Comparison of ENCODE assay signal across 14 mouse cellular contexts in the genomic region with DNA sequence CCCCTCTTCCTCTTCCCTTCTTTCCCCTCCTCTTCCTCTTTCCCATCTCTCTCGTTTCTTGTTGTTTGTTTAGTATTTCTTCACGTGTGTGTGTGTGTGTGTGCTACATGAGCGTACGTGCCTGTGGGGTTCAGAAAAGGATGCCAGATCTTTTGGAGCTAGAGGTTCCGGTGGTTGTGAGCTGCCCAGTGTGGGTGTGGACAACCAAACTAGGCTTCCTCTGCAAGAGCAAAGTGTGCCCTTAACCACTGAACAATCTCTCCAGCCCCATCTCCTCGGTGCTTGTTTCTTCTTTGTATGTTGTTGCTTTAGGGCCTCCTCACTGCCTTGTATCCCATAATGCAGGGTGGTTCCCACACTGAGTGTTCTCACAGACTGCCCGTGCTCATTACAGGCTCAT.
"Had no signal": no experiment of that assay in that cellular context is flagged by ENCODE, and none has a peak within 500 bp of the region (broad histone marks: within the 10 kb centered on the region; RNA-seq: fewer than 3 reads in every experiment).

No protein-coding gene starts in this region.

- H3K4me3 ChIP-seq: left cerebral cortex, adult 2 months; limb, embryonic 15.5 days; liver, embryonic 12.5 days; midbrain, embryonic 10.5 days; stomach, embryonic 15.5 days had no signal

- DNase-seq: kidney, adult 18-20 months; kidney, postnatal 14 days; lung, embryonic 14.5 days; lung, postnatal 10 days; right cerebral cortex, adult 18-20 months; thymus, adult 2 months; thymus, postnatal 25 days had no signal

- H3K9ac ChIP-seq: limb, embryonic 15.5 days; liver, embryonic 12.5 days; lung, embryonic 14.5 days; stomach, embryonic 15.5 days had no signal

- H3K27ac ChIP-seq: left cerebral cortex, adult 2 months; limb, embryonic 15.5 days; liver, embryonic 12.5 days; macrophage; midbrain, embryonic 10.5 days; stomach, embryonic 15.5 days had no signal

- H3K4me2 ChIP-seq: limb, embryonic 15.5 days; liver, embryonic 12.5 days; lung, embryonic 14.5 days; stomach, embryonic 15.5 days had no signal

- H3K9me3 ChIP-seq: limb, embryonic 15.5 days; liver, embryonic 12.5 days; midbrain, embryonic 10.5 days; stomach, embryonic 15.5 days had no signal

- ATAC-seq: liver, embryonic 12.5 days; midbrain, embryonic 16.5 days had no signal

- H3K36me3 ChIP-seq: limb, embryonic 15.5 days; liver, embryonic 12.5 days had no signal

- H3K27me3 ChIP-seq: limb, embryonic 15.5 days; liver, embryonic 12.5 days; stomach, embryonic 15.5 days had no signal
